Mouse (Mus musculus) lung, postnatal 25 days (tissue): ENCODE measurements around the gene Trim63.

Source experiments
- DNase-seq: peaks from one replicate; pipeline ENCODE4 v3.0.0; 2022; ENCODE audit warnings: low spot score

The Trim63 gene

DNA sequence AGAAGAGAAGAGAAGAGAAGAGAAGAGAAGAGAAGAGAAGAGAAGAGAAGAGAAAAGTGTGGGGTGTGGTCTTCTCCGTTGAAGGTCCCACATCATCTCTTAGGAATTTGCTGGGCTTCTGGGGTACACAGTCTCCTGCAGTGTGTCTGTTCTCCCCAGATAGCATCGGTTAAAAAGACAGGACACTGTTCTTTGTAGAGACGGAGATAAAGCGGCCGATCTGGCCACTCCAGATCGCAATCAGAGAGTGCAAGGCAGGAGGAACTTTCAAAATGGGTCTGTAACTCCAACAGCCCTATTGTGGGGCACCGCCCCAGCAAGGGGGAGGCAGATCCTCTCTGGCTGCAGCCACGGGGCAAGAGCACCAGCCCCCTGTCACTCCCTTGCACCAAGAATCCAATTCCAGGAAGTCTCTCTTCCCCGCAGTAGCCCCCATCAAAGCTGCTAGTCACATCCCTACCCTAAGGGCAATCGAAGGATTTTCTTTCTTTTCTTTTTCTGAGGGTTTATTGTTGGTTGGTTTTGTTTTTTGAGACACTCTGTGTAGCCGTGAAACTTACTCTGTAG is 27.4 kb downstream of the Trim63 start:
- no peak for DNase-seq

DNA sequence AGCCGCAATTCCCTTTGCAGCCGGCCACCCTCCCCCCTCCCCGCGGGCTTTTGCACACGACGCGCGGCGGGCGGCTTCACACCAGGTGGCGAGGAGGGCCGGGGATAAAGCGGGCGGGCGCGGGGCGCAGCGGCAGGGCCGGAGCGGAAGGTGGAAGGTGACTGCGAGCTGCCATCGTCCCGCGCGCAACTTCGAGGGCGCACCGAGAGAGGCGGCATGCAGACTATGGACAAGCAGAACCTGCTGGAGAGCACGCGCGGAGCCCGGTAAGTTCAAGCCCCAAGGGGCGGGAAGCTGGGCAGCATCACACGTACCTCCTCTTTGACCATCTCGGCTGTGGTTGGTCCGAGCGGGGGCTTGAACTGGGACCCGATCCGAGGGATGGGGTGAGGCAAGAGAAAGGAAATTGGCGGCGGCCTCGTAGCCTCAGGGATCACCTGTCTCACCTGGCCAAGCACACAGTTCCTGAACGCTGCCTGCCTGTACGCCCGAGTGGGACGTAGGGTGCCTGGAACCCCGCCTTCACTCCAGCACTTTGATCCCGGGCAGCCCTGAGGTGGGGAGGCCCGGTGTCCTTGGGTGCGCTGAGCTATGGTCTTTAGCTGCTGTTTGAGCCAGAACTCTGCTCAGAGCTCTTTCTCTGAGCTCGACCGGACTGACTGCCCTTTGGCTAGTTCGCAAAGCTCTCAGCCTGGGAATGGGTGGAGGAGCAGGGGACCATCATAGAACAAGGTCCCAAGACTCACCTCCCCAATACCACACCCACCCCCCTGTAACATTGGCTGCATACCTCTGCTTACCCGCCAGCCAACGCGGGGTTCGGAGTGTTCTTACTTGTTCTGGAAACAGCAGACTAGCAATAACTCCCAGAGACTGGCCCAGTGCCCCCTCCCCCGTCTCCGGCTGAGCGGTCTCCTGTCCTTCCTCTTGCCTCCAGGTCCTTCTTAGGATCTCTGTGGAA is 28.4 kb downstream of the Trim63 start, which contains the start of gene Slc30a2:
Slc30a2 (plus strand) TSS at position 111 of the 961 bp plus-strand sequence.
- DNase-seq, result no peak

DNA sequence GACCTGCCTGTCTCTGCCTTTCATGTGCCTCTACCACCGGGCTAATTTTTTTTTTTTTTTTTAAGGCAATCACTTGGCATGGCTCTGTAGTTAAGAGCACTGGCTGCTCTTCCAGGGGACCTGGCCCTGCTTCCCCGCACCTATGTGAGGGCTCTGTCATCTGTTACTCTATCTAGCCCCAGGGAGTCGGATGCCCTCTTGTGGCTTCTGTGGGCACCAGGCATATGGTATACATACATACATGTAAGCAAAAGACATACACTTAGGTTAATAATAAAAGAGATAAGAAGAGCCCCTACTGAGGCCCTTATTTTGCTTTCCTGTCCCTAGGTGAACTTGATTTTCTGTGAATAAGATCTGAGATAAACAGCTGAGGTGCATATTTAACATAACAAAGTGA is 29.7 kb downstream of the Trim63 start:
- DNase-seq, result no peak

DNA sequence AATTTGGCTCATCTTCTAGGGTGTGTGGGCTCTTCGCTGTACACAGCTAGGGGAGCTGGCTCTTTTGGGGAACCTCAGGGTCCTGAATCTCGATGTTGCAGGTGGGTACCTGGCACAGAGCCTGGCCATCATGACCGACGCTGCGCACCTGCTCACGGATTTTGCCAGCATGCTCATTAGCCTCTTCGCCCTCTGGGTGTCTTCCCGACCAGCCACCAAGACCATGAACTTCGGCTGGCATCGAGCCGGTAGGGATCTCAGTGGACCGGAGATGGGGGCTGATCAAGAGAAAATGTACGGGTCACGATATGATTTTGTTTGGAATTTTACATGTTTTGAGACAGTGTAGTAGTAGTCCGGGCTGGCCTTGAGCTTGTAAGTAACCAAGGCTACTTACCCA is 30.9 kb downstream of the Trim63 start:
- no peak for DNase-seq

DNA sequence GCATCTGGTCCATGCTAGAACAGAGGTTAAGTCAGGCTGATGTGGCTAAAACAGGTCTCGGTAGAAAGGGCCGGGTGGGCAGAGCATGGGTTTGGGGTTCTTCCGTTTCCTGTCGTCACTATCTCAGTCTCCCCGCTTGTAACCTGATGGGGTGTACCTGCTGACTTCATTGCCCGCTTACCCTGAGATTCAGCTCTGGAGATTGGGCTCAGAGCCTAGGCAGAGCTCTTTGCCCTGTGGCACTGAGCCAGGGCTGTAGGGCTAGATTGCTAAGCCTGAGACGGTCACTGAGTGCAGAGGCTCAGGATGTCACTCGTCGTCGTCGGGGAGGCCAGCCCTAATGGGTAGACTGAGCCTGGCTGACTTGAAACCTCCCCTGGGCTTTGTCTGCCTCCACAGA is 33.2 kb downstream of the Trim63 start:
- DNase-seq, result no peak

DNA sequence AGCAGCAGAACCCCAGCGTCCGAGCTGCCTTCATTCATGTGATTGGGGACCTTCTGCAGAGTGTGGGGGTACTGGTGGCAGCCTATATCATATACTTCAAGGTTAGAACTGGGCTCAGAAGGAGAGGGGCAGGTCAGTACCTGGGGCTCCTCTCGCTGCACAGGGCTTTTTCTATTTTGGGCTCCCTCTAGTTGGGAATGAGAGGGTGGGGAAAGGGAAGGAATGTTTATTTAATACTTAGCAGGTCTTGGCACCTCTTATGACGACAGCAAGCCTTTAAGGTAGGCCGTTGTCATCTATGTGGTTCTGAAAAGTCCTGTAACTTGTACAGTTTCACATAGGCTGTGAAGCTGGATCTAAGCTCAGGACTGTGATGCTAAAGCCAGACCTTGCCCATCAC is 33.6 kb downstream of the Trim63 start:
- no peak for DNase-seq

DNA sequence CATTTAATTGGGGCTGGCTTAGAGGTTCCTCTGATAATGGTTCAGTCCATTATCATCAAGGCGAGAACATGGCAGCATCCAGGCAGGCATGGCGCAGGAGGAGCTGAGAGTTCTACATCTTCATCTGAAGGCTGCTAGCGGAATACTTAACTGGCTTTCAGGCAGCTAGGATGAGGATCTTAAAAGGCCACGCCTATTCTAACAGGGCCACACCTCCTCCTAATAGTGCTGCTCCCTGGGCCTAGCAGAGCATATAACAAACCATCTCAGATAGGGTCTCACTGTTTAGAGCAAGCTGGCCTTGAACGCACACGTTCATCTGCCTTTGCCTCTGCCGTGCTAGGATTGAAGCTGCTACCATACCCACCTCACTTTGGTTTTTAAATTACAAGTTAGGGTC is 34.9 kb downstream of the Trim63 start:
- DNase-seq, result no peak

DNA sequence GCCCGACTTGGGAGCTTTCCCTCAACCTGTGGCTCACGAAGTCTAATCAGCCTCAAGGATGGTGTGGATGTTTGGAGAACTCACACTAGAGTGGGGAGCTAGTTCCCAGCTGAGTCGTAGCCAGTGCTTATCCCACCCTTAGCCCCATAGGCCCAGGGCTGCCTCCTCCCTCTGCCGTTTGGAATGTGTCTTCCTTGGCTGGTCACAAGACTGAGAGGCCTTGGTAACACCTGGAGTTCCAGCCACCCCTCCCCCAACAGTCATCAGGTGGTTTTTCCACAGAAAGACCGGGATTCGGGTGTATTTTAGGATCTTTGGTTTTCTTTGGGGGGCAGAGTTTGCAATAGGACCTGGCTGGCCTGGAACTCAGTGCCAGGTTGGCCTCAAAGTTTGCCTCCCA is 35.7 kb downstream of the Trim63 start:
- DNase-seq, result no peak

DNA sequence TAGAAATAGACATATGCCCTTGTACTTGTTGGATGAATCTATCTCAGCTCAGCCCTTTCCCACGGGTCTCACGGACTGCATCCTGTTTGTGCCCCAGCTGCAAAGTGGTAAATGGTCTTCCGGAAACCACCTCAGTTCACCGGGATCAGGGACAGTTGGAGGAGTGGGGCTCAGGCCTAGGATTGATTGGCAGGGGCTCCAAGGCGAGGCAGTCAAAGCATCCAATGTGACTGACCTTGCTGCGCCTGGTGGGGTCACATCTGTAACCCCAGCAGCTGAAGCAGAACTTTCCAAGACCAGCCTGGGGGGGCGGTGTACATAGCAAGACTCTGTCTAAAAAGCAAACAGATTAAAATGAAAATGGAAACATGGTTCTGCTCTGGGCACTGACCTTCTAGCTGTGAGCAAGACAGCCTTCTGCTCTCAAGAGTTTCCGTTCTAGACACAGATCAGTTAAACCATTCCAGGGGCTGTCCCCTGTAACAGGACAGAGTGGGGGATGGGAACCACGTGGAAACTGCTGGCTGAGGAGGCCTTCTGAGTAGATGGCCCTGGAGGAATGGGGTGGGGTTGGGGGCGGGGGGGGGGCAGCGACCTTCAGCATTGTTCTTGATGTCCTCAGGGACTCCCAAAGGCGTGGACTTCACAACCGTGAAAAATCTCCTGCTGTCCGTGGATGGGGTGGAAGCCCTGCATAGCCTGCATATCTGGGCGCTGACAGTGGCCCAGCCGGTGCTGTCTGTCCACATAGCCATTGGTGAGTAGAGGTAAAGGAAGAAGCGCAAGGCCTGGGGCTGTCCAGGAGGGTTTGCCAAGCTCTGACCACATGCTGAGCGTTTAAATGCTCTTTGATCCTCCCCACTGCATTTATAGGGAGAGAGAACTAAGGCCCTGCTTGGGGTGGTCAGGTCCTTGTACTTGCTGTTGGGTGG is 36.7 kb downstream of the Trim63 start:
- no peak for DNase-seq

DNA sequence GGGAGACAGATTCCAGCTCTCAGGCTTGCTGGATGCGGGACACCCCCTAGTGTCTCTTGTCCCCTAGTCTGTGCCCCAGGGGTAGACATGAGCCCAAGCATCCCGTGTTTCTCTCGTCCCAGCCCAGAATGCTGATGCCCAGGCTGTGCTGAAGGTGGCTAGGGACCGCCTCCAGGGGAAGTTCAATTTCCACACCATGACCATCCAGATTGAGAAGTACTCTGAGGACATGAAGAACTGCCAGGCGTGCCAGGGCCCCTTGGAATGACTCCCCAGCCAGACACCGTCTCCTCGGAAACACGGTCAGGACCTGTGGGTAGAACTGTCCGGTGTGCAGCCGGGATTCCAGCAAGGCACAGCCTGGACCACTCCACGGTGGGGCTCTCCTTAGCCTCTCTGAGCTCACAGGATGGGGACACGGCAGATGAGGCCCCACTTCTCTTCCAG is 37.4 kb downstream of the Trim63 start:
- no peak for DNase-seq

DNA sequence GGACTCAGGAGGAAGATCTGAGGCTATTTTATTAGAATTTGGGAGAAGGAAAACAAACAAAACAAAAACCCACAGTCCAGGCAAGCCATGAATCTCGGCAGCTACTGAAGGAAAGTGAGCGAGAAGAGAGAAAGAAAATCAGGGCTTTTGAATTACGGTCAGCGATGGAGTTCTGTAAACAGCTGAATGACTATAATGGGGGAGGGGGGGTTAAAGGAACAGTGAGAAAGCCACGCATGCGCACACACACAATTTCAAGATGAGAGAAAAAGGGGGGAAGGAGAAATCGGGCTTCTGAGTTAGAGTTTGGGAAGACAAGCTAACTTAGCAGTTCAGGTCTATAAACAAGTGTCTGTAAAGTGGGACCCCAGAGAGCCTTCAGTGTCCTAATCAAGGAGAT is 38.0 kb downstream of the Trim63 start:
- no peak for DNase-seq

DNA sequence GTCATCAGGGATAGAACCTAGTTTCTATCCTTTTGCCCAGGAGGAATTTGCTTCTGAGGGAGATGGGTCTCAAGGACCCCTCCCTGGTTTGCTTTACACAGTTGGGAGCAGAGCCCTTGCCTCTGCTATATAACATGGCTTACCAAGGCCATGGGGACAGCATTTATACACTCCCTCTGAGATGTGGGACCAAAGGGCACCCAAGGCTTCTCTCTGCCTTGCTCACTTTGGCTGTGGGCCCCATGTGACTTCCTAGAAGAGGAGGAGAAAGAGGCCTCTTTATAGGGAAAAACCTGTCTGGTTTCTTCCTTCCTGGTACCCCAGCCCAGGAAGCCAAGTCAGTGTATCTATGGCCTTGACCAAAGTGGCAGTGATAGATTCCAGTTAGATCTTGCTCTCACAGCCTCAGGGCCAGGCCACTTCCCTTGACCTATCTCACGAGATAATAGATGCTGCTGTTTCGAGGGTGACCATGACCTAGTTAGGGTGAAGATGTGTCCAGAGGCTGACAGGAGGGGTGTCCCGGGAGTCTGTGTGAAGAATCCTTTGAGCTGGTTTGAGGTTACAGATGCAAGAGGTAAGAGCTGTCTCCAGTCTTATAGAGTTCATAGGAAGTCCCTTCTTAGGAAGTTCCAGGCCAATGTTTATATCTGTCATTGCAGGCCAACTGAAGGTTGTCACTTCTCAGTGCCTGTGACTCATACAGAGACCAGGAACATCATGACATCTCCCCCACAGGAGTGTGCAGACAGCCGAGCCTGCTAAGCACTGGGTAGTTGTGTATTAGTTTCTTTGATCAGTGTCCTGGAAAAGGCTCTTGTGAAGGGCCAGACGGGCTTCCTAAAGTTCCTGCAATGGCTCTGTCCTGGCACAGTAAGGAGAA is 38.8 kb downstream of the Trim63 start:
- no peak for DNase-seq

DNA sequence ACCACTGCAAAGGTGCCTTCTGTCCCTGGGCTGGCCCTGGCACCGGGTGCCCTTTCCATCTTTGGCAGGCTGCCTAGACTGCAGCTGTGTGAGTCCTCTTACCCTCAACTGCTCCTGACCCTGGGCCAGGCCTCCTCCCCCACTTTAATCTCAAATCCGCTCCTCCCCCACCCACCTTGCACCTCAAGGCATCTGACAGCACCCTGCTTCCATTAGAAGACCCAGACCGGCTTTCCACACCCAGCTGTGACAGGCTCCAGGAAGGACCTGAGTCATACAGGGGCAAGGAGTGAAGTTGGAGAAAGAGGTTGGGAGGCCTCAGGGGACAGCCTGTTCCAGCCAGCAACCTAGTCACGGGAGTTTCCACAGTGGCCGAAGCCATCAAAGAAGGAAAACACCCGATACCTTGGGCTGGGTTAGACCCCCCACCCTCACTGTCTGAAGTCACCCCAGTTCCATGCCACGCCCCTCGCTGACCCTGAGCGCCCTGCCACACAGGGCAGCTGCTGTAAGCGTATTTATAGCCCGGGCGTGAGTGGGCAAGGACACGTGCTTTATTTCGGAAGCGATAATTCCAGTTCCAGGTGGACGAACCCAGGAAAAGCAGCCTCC is 41.0 kb downstream of the Trim63 start:
- DNase-seq, result peak; percentile 68

DNA sequence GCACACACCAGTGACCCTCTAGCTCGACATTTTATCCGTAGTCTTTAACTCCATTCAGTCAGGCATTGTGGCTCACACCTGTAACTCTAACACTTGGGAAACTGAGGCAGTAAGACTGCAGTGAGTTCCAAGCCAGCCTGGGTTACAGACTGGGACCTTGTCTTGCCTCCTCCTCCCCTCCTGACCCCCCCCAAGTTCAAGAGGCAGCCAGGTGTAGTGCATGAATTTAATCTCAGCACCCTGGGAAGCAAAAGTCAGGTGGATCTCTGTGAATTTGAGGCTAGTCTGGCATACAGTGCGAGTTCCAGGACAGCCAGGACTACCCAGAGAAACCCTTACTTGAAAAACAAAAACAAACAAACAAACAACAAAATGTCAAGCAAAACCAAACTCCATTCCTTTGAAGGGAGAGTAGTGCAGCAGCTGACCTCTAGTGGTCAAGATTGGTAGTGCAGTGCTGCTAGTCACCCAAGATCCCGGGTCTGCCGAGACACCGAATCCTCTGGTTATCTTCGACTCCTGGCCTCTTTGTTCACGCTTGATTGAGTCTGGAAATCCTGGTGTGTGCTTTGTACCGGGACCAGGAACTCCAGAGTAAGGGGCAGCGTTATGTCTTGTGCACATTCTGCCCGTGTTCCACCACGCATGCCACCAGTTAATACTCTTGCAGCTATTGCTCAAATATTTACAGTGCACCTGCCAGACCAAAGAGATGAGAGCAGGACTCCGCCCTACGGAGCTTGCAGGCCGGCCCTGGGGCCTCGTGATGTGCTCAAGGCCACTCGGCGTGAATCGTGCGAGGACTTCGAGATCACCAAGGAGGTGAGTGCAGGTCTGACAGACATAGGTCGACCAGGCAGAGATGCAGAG is 41.9 kb downstream of the Trim63 start:
- DNase-seq, result peak; percentile 76

DNA sequence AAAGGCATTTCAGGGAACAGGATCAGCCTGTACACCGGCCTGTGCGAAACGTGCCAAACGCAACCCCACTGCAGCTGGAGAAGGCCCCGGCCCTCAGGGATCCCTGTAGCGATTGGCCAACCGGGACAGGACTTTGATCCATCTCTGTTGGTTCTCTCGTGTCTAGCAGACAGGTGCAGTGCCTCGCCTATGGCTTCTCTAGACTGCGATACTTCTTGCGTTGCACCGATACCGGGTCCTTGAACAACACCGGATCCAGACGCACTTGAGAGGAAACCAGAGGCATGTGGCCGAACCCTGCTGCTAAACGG is 42.5 kb downstream of the Trim63 start:
- no peak for DNase-seq

DNA sequence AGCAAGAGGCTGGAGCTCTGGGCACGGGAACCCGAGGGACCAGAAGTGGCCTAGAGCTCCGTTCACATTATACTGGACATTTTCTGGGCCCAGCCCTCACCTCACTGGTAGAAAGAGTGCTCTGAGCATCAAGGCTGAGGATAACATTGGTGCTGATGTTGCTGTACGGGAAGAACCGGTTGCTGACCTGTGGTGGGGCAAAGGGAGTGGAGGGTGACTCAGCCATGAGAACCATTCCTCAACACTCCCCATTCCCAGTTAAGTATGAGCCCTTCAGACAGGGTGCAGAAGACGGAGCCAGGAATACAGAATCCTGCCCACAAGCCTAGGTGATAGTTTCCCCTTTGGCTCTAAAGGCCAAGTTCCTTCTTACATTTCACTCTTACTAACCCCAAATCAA is 44.7 kb downstream of the Trim63 start:
- DNase-seq, result no peak

DNA sequence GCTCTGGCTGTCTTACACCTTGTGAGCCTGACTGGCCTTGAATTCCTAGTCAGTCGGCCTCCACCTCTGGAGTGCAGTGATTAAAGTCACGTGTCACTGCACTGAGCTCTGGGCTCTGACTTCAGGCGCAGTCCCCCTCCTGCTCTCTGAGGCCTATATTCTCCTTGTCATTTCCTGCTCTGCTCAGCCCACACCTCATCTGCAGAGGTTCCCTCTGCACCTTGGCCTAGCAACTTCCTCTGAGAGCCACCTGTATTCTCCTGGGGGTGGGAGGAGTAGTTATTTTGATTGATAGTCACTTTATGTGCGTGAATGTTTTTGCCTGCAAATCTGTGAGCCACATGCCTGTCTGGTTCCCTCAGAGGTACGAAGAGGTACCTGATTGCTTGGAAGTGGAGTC is 46.3 kb downstream of the Trim63 start:
- DNase-seq, result no peak

DNA sequence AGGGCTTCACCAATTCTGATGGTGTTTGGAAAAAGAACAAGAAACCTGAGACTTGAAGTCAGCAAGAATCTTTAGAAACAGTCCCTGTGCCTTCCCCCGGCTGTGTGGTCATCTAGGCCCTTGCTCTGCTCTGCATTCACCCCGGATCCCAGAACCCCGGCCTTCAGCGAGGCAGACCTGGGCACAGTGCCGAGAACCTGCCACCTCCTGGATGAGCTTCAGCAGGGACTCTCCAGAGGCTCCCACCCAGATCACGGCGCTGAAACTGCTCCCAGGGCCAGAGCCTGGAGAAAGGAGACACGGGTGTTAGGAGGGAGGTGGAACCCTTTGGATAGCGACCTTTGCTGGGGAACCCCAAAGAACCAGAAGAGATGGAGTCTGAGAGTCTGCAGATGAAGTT is 47.2 kb downstream of the Trim63 start:
- DNase-seq, result no peak

DNA sequence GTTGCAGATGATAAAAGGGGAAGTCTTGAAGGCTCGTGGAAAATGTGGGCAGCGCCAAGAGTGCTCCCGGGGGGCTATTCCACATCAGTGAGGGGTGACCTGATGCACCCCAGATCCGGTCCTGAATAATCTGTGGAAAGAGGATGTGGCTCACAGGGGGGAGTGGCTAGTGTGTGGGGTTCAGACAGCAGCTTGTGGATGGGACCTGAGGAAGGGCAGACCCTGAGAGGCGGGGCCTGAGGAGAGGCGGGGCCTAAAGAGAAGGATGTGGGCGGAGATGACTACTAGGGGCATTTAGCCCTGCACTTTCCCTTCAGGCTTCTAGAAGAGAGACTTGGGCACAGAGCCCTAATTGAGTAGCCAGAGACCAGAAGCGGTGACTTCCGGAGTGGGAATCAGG is 47.7 kb downstream of the Trim63 start:
- peak; percentile 50 for DNase-seq

DNA sequence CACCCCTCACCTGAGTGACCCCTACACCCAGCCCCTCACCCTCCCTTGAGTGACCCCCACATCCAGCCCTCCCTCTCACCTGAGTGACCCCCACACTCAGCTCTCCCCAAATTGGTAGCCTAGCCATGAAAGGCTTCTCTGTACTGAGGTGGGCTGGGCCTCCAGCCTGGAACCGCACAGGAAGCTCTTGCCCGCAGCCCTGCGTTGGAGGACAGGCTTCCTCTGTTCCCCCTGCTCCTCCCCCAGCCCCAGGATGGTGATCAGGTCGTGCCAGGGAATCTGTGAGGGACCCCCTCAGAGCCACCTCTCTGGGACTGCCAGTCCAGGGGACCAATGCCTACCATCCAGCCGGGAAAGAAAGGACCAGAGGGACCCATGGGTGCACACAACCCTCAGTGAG is 50.4 kb downstream of the Trim63 start:
- DNase-seq, result no peak
